Mouse (Mus musculus): ENCODE measurements at regions not wholly inside any gene's neighbourhood (a gene's known extent, or its start where the extent isn't known, plus 50 kb on each side); places are given as distances from the start of the nearest gene placed in this dataset.

DNA sequence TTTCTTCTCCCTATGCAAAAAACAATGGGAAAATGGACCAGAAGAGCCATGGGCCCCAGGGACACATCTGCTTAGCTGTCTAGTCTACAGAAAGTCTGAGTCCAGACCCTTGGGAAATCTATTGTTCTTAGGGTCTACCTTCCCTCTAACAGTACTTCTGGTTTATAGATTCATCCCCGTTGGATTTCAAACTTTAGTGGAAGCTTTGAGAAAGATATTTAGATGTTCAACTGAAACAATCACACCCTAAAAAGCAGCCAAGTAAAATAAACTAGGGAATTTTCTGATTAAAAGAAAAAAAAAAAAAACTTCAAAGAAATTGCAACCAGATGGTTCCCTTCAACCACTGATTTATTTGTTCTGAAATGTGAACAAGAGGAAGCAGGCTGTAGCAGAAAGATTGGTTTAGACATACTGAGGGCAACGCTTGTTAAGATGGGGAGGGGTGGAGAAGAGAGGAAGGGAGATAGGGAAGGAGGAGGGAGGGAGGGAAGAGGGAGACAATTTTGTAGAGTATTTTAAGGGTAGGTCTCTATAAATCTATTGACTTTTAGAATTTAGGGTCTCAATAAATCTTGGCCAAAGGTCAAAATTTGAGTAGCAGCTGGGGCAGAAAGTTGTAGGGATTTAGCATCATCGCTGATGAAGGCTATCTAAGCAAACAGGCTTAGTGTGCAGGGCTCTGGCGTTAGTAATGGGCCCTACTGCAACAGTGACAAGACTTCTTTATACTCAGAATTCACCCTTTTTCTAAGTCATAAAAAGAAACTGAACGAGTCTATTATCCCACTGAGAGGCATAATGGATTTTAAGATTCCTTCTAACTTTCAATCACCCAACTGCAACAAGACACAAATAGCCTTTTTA lies 132.3 kb upstream of the Supt20 start:
- no peak for TF ChIP-seq POLR2A (IDR thresholded peaks at IDR 0.05; ENCODE audit: insufficient read depth, low read depth, low read length)
- no peak for TF ChIP-seq CTCF (IDR thresholded peaks at IDR 0.05; ENCODE audit: insufficient read depth, low read depth, low read length)
